Mouse (Mus musculus) lung, postnatal 4 days (tissue): ENCODE results near the gene Wnt2b.

Source experiments
- DNase-seq, 2 experiments: peaks; one replicate each; pipeline ENCODE4 v3.0.0; 2021

Gene Wnt2b

GRCm38 (mm10) chr3:104963331-104964276 lies 1.9 kb upstream of the Wnt2b start:
- no peak for DNase-seq

- no peak for DNase-seq
Measured at GRCm38 (mm10) chr3:104962866-104963265, 1.1 kb upstream of the Wnt2b start.

- peak; percentile 36 to 59 for DNase-seq
Measured at GRCm38 (mm10) chr3:104962141-104962611, 455 bp upstream of the Wnt2b start.

- DNase-seq, result no peak
Measured at GRCm38 (mm10) chr3:104960026-104961000, 1.4 kb downstream of the Wnt2b start.

GRCm38 (mm10) chr3:104956131-104956581 lies 5.6 kb downstream of the Wnt2b start:
- DNase-seq, result peak; percentile 62 to 83

GRCm38 (mm10) chr3:104954551-104954950 lies 7.2 kb downstream of the Wnt2b start:
- no peak for DNase-seq

GRCm38 (mm10) chr3:104954137-104954536 lies 7.6 kb downstream of the Wnt2b start:
- no peak for DNase-seq

- DNase-seq, result no peak
Measured at GRCm38 (mm10) chr3:104952891-104953670, 8.6 kb downstream of the Wnt2b start.

- no peak for DNase-seq
Measured at GRCm38 (mm10) chr3:104950926-104951325, 10.8 kb downstream of the Wnt2b start.

GRCm38 (mm10) chr3:104944894-104945293 lies 16.8 kb downstream of the Wnt2b start:
- no peak for DNase-seq

GRCm38 (mm10) chr3:104943333-104943732 lies 18.4 kb downstream of the Wnt2b start:
- DNase-seq, result no peak

- no peak for DNase-seq
Measured at GRCm38 (mm10) chr3:104942682-104943081, 19.0 kb downstream of the Wnt2b start.

- no peak for DNase-seq
Measured at GRCm38 (mm10) chr3:104940691-104941090, 21.0 kb downstream of the Wnt2b start.

GRCm38 (mm10) chr3:104938327-104938726 lies 23.4 kb downstream of the Wnt2b start:
- DNase-seq, result no peak

- DNase-seq, result no peak
Measured at GRCm38 (mm10) chr3:104937728-104938305, 23.9 kb downstream of the Wnt2b start.

GRCm38 (mm10) chr3:104929385-104929784 lies 32.3 kb downstream of the Wnt2b start:
- no peak for DNase-seq

GRCm38 (mm10) chr3:104914986-104915385 lies 46.7 kb downstream of the Wnt2b start:
- no peak for DNase-seq

- no peak for DNase-seq
Measured at GRCm38 (mm10) chr3:104909195-104909594, 52.5 kb downstream of the Wnt2b start.

GRCm38 (mm10) chr3:104906007-104906406 lies 55.7 kb downstream of the Wnt2b start:
- no peak for DNase-seq

GRCm38 (mm10) chr3:104905389-104905788 lies 56.3 kb downstream of the Wnt2b start:
- DNase-seq, result no peak

GRCm38 (mm10) chr3:104901154-104901553 lies 60.6 kb downstream of the Wnt2b start:
- DNase-seq, result no peak

GRCm38 (mm10) chr3:104896141-104896540 lies 65.6 kb downstream of the Wnt2b start:
- no peak for DNase-seq
